Mouse (Mus musculus) right cerebral cortex, postnatal 4 days (tissue): ENCODE data around the gene Serpinf1.
"Not testable (repeated sequence)": the region's sequence is repeated elsewhere in the genome, so short reads cannot be mapped to it uniquely, and the experiment has no call there.

Experiments used
- DNase-seq: peaks from one replicate; pipeline ENCODE4 v3.0.0-alpha.2; 2022

Serpinf1 gene

GRCm38 (mm10) chr11:75422013-75422792 lies at the start of gene Serpinf1:
Gene Serpinf1, minus strand, starts transcription at chr11:75422701.
- no peak for DNase-seq

- DNase-seq: no peak
Observed at GRCm38 (mm10) chr11:75470675-75471074, 48.2 kb upstream of the Serpinf1 start.

DNA sequence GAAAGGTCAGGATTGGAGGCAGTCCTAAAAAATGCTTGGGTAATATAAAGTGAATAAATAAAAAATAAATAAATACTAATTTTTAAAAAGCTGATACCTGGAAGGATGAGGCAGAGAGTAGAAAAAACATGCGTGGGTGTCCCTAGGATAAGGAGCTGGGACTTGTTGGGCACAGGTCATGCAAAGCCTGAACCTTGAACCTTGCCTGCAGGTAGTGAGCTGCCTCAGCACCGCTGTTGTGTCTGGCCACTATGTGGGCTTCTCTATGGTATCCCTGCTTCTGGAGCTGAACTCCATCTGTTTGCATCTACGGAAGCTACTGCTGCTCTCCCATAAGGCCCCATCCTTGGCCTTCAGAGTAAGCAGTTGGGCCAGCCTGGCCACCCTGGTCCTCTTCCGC lies 46.8 kb upstream of the Serpinf1 start:
- DNase-seq: no peak

DNA sequence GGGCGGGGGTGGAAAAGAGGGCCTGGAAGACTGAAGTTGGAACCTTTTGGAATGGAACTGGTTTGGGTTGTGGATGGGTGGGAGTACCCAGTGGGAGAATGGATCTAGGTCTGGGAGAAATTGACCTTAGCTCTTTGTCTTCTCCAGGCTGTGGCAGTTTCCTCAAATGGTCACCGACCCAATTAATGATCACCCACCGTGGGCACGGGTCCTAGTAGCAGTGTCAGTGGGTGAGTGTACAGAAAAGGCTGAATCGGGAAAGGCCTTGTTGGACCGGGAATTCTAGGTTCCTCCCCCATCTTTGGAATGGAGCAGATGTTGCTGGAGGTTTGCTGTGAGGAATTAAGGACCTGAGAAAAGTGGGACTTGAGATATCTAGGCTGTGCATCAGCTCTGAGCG lies 45.9 kb upstream of the Serpinf1 start:
- no peak for DNase-seq

DNA sequence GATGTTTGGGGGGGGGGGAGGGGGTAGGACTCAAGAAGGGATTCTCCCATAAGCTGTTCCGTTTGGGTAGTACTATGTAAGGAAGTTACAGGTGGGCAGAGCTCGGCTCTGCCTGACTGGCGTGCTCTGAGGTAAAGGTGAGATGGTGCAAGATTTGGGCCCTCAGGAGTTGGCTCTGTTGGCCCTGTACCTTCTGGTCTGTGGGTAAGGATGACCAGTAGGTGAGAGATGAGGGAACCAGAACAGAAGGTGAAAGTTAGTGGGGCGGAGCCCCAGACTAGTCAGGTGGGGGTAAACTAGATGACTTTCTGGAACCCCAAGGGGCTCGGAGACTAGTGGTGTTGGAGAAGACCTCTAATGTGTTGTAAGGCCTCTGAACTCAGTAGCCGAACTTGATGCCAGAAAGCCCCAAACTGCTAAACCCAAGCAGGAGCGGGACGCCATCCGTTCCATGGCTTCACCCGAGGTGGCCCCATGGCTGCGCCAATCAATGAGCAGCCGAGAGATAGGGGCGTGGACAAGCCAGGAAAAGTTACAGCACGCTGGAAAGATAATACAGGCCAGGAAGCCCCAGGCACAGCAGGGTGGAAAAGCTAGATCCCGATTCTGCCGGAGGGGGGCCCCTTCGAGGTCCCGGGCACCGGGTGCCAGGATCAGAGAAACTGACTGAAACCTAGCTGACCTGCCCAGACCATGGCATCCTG lies 45.2 kb upstream of the Serpinf1 start:
- no peak for DNase-seq

GRCm38 (mm10) chr11:75466731-75467505 lies 44.4 kb upstream of the Serpinf1 start:
- DNase-seq: no peak

GRCm38 (mm10) chr11:75465051-75465450 lies 42.5 kb upstream of the Serpinf1 start:
- no peak for DNase-seq

GRCm38 (mm10) chr11:75464417-75464816 lies 41.9 kb upstream of the Serpinf1 start:
- no peak for DNase-seq

DNA sequence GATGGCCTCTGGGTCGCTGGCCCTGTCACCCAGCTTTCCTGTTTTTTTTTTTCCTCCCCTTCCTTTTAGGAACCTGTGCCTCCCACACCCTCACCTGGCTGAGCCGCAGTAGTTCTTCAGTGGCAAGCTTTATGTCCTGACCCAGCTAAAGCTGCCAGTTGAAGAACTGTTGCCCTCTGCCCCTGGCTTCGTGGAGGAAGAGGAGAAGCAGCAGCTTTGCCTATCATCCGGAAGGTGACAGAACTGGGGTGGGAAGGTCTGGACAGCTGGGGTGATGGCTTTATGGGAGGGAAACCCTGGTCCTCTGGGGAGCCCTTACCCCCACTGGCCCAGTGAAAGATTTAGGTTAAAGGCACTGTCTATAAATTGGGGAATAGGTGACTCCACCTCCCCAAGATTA lies 41.1 kb upstream of the Serpinf1 start:
- DNase-seq: no peak

- peak; percentile 59 for DNase-seq
Observed at GRCm38 (mm10) chr11:75462865-75463336, 40.4 kb upstream of the Serpinf1 start.

DNA sequence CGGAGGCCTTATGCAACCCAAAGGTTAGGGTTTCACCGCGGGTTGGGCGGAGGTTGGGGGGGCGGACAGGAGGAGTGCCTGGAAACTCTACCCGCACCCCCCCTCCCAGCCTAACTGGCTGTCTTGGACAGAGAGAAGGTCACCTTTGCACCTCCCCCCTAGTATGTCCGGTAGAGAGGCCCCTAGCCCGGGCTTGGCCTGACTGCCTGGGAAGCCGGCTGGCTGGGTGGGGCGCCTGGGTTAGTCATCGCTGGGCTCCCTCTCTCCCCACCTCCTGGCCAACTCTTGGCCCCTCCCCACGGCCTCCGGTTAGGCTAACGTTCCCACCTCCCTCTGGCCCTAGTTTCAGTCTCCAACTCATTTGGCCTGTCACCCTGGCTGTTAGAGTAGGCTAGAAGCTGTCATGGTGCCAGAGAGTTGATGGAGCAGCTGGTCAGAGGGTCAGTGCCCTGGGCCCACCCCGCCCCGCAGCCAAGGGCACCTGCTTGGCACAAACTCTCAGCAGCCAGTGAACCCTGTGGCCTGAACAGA lies 39.8 kb upstream of the Serpinf1 start:
- DNase-seq: peak; percentile 25

DNA sequence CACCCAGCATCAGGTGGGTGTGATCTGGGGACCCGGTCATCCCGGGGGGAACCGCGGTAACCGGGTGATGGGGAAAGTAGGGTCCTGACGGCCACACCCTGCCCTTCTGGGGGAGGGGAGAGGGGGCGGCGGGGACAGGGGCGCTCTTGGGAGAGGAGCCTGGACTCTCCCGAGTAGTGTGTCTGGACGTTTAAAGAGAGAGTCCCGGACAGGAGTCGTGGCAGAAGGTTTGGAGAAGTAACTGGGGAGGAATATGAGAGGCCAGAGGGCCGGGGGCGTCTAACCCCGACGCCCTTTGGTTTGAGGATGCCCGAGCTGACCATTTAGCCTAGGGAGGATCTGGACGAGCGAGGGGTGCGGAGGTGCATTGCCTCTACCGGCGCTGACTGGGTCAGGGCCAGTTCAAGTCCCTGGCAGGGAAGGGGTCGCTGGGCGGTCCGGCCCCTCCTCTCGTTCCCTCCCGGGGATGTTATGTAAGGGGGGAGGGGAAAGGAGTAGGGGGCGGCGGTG lies 39.3 kb upstream of the Serpinf1 start:
- peak; percentile 31 for DNase-seq

- DNase-seq: peak; percentile 98
Observed at GRCm38 (mm10) chr11:75460844-75461742, 38.6 kb upstream of the Serpinf1 start, which contains the start of gene Tlcd2. Gene Tlcd2, plus strand, starts transcription at chr11:75461715.

DNA sequence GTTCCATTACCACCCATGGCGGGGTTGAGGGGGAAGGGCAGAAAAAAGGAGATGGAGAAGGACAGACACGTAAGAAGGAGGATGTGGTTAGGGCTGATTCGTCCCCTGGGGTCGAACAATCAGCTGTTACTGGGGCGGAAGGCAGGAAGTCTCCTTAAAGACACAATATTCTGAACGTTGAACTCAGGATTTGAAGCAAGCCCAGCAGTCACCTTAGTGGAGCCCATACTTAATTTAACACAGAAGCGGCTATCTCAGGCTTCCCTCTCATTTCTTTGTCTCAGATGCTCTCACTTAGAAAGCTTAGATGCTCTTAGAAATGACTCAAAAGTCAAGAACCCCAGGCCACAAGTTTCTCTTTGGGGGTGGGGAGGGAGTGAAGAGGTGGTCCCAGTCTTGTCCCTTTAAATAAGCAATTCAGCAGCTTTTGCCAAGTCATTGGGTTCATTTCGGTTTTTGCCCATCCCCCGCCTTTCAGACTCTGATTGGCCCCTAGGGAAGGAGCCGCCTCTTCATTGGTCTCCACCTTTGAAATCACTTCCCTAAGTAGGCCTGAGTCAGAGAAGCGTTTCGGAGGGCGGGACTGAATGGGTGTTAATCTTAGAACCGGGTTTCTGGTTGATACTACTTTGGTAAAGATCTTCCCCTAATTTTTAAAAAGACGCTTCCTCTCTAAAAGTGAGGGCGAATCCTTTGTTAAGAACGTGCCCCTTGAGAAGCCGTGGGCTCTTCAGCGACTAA lies 37.8 kb upstream of the Serpinf1 start:
- peak; percentile 80 for DNase-seq

DNA sequence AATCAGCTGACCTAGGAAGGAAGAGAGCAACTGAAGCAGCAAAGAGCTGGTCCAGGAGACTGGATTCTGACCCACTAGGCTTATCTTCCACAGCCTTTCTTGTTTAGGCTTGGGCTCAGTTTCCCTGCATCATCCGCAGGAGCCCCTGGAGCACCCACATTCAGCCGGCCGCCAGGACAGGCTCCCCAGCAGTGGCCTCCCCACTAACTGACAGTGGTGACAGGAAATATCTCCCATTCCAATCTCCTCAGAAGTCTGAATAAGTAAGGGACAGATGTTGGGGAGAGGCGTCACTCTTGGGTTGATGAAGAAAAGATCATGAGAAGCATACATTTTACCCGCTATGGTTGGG lies 37.2 kb upstream of the Serpinf1 start:
- no peak for DNase-seq

DNA sequence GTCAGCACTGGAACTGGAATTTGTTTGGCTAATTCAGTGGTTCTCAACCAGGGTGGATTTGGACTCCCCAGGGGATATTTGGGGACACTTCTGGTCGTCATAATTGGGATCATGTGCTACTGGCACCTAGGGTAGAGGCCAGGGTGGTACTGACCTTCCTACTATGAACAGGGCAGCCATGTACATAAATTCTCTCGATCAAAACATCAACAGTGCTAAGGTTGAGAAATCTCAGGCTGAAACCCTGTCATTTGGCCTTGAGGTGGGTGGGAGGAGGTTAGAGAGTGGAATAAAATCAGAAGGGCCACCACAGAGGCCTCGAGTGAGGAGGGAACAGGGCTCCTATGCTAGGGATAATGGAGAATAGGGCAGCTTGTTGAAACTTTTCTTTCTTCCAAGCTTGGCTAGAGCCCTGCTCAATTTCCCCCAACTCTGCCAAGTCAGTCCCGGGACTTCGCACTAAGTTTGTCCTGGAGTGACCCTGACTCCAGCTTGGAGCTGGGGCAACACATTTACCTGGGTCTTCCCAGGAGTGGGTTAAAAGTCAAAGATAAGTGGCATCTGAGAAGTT lies 36.7 kb upstream of the Serpinf1 start:
- no peak for DNase-seq

DNA sequence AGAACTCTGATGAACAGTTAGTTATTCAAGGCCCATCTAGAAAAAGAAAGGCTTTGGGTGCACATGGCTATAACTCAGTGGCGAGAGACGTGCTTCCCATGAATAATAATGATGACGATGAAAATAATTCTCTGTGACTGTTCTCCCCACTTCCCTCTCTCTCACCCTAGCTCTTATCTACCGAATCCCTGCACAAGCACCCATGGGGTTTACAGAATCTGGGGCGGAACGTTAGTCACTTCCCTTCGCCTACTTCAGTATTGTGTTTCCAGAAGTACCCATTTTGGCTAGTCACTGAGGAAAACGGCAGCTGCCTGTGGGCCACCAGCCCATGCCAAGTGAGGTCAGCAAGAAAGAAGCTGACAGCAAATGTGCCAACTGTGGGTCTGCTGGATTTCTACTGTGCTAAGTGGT lies 36.1 kb upstream of the Serpinf1 start:
- no peak for DNase-seq

GRCm38 (mm10) chr11:75458169-75458568 lies 35.7 kb upstream of the Serpinf1 start:
- DNase-seq: no peak

DNA sequence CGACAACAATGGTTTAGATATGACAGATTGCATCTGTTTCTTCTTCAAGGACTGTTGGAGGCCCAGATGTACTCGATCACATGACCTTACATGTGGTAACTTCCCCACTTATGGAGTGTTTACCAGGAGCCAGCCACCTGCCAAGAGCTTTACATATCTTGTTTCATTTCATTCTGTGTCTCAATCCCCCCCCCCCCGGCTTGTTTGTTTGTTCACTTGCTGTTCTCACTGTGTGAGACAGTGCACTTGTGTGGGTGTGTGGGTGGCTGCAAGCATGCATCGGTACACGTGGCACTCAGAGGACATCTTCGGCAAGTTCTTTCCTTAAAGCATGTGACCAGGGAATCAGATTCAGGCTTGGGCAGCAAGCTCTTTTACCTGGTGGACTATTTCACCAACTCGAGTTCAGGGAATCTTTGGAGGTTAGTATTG lies 34.0 kb upstream of the Serpinf1 start:
- DNase-seq: no peak

GRCm38 (mm10) chr11:75455971-75456370 lies 33.5 kb upstream of the Serpinf1 start:
- not testable (repeated sequence) for DNase-seq
